Mouse (Mus musculus) testis, adult 2 months (tissue): ENCODE data around the gene Kif1a.

Experiments
- CTCF ChIP-seq: fragments of 200-500 bp; IDR thresholded peaks from 2 replicates; pipeline ENCODE4 v1.5.1; 2012; ENCODE audit warnings: low read depth, mild to moderate bottlenecking, inconsistent platforms, low read length, moderate library complexity; ENCODE audit not compliant: control insufficient read depth, insufficient read depth, insufficient replicate concordance
- POLR2A ChIP-seq: fragments of 200-500 bp; IDR thresholded peaks from 2 replicates; pipeline ENCODE4 v1.6.1; 2012; ENCODE audit warnings: low read depth, mild to moderate bottlenecking, inconsistent platforms, low read length, moderate library complexity; ENCODE audit not compliant: control insufficient read depth

DNA sequence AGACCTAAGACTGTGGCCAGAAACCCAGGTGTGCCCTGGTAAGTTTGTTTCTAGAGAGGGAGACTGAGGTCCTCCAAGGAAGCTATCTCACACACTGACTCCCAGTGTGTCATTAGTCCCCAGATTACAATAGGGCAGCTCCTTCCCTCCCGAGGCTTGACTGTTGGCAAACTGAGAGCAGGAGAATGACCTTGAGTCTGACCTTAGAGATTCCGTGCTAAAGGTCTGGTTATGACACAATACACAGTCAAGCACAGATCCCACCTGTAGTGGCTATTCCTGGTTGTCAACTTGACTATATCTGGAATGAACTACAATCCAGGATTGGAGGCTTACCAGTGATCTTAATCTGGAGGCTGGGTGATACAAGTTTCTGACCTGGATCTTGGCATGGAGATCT, 71.7 kb downstream of the Kif1a start:
- TF ChIP-seq CTCF (no peak), POLR2A (no peak)
